Mouse (Mus musculus): Measurements from ENCODE around the gene Mettl23. TPM values are rescaled to one million over a fixed set of nuclear protein-coding genes. Genes with fewer than 3 reads are reported as not detected.

Mettl23 gene
- 70.0 and 73.9 TPM in 2 replicates for polyA plus RNA-seq (2014; fragmentation: Nextera tagmentation; extraction: Ambion mirVana)

GRCm38 (mm10) chr11:116843261-116844233, at the start of gene Mettl23, which contains the start of gene Jmjd6:
TSS of gene Mettl23 (plus strand) at chr11:116843278.
TSS of gene Jmjd6 (minus strand) at chr11:116843449.
- peak within 1 kb of the TSS; percentile 87 for H3K9ac ChIP-seq
- peak; percentile 95 for DNase-seq (ENCODE audit: low spot score)
- peak within 1 kb of the TSS; percentile 90 for H3K4me2 ChIP-seq (replicated peaks)
- peaks cover 35% of the 10 kb centered on the region for H3K4me1 ChIP-seq (replicated peaks; ENCODE audit: control insufficient read depth, insufficient read depth, low read length)
- ATAC-seq (ENCODE audit: low FRiP score): peak; percentile 97
- H3K9me3 ChIP-seq (ENCODE audit: control insufficient read depth, low read length): no peaks in the 10 kb centered on the region
- H3K27me3 ChIP-seq (ENCODE audit: control insufficient read depth, insufficient read depth, low read length): no peaks in the 10 kb centered on the region
- WGBS: under 1% methylated on average over 70 of the region's 72 CpGs
- peak within 1 kb of the TSS; percentile 98 for H3K27ac ChIP-seq
- peaks cover 44% of the 10 kb centered on the region for H3K36me3 ChIP-seq (replicated peaks; ENCODE audit: control insufficient read depth, insufficient read depth)
- peak within 1 kb of the TSS; percentile 80 for H3K4me3 ChIP-seq (replicated peaks; ENCODE audit: low read length)

- H3K9me3 ChIP-seq (ENCODE audit: control insufficient read depth, low read length): no peaks in the 10 kb centered on the region
- WGBS: 88% methylated on average over 5 of the region's 5 CpGs
- H3K4me1 ChIP-seq (replicated peaks; ENCODE audit: control insufficient read depth, insufficient read depth, low read length): no peaks in the 10 kb centered on the region
- H3K9ac ChIP-seq: no peak overlapping the region
- 0 out of 2 replicates have a peak, but pooled peaks cover 6% of the 10 kb centered on the region for H3K36me3 ChIP-seq (replicated peaks; ENCODE audit: control insufficient read depth, insufficient read depth)
- no peak overlapping the region for H3K27ac ChIP-seq
- H3K4me3 ChIP-seq (replicated peaks; ENCODE audit: low read length): no peak overlapping the region
- H3K27me3 ChIP-seq (ENCODE audit: control insufficient read depth, insufficient read depth, low read length): no peaks in the 10 kb centered on the region
- ATAC-seq (ENCODE audit: low FRiP score) (no peak), DNase-seq (ENCODE audit: low spot score) (no peak)
- H3K4me2 ChIP-seq (replicated peaks): no peak overlapping the region
Measured at GRCm38 (mm10) chr11:116799364-116799763, 43.7 kb upstream of the Mettl23 start.

DNA sequence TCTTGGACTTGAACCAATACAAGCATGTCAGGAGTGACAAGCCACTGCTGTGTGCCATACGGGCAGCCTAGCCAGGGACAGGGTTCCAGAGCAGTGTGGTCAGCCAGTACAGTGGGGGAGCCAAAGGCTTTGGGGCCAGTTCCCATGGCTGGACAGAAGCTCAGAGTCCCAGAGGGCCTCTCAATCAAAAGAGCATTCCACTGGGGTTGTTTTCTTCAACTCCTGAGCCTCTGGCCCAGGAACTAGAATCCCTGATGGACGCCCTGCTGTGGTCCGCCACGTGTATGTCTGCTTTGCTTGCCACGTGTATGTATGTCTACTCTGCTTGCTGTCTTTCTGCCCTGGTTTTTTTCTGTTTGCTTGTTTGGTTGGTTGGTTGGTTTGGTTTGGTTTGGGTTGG, 42.0 kb upstream of the Mettl23 start:
- DNase-seq (ENCODE audit: low spot score): no peak
- H3K27me3 ChIP-seq (ENCODE audit: control insufficient read depth, insufficient read depth, low read length): no peaks in the 10 kb centered on the region
- H3K4me1 ChIP-seq (replicated peaks; ENCODE audit: control insufficient read depth, insufficient read depth, low read length): no peaks in the 10 kb centered on the region
- no peak overlapping the region for H3K27ac ChIP-seq
- 0 out of 2 replicates have a peak, but pooled peaks cover 7% of the 10 kb centered on the region for H3K36me3 ChIP-seq (replicated peaks; ENCODE audit: control insufficient read depth, insufficient read depth)
- ATAC-seq (ENCODE audit: low FRiP score): no peak
- 79% methylated on average over 5 of the region's 5 CpGs for WGBS
- no peaks in the 10 kb centered on the region for H3K9me3 ChIP-seq (ENCODE audit: control insufficient read depth, low read length)
- no peak overlapping the region for H3K4me2 ChIP-seq (replicated peaks)
- H3K9ac ChIP-seq: no peak overlapping the region
- no peak overlapping the region for H3K4me3 ChIP-seq (replicated peaks; ENCODE audit: low read length)

GRCm38 (mm10) chr11:116802709-116803108, 40.4 kb upstream of the Mettl23 start:
- Histone ChIP-seq H3K27me3 (ENCODE audit: control insufficient read depth, insufficient read depth, low read length) (no peaks in the 10 kb centered on the region), H3K27ac (no peak overlapping the region), H3K4me1 (replicated peaks; ENCODE audit: control insufficient read depth, insufficient read depth, low read length) (no peaks in the 10 kb centered on the region), H3K9me3 (ENCODE audit: control insufficient read depth, low read length) (no peaks in the 10 kb centered on the region), H3K4me3 (replicated peaks; ENCODE audit: low read length) (no peak overlapping the region), H3K36me3 (replicated peaks; ENCODE audit: control insufficient read depth, insufficient read depth) (0 out of 2 replicates have a peak, but pooled peaks cover 7% of the 10 kb centered on the region), H3K9ac (no peak overlapping the region), H3K4me2 (replicated peaks) (no peak overlapping the region)
- DNase-seq (ENCODE audit: low spot score): no peak
- 84% methylated on average over 5 of the region's 5 CpGs for WGBS
- no peak for ATAC-seq (ENCODE audit: low FRiP score)

- no peak overlapping the region; the same call in 1 of the 2 replicates for H3K27ac ChIP-seq
- H3K9me3 ChIP-seq (ENCODE audit: control insufficient read depth, low read length): no peaks in the 10 kb centered on the region
- H3K4me2 ChIP-seq (replicated peaks): no peak overlapping the region
- H3K4me3 ChIP-seq (replicated peaks; ENCODE audit: low read length): no peak overlapping the region
- ATAC-seq (ENCODE audit: low FRiP score) (no peak), DNase-seq (ENCODE audit: low spot score) (no peak)
- peaks cover 30% of the 10 kb centered on the region for H3K4me1 ChIP-seq (replicated peaks; ENCODE audit: control insufficient read depth, insufficient read depth, low read length)
- no peak overlapping the region for H3K9ac ChIP-seq
- H3K27me3 ChIP-seq (ENCODE audit: control insufficient read depth, insufficient read depth, low read length): no peaks in the 10 kb centered on the region
- H3K36me3 ChIP-seq (replicated peaks; ENCODE audit: control insufficient read depth, insufficient read depth): 0 out of 2 replicates have a peak, but pooled peaks cover 7% of the 10 kb centered on the region
- WGBS: 79% methylated on average over 15 of the region's 15 CpGs
Measured at GRCm38 (mm10) chr11:116806136-116807071, 36.7 kb upstream of the Mettl23 start.

DNA sequence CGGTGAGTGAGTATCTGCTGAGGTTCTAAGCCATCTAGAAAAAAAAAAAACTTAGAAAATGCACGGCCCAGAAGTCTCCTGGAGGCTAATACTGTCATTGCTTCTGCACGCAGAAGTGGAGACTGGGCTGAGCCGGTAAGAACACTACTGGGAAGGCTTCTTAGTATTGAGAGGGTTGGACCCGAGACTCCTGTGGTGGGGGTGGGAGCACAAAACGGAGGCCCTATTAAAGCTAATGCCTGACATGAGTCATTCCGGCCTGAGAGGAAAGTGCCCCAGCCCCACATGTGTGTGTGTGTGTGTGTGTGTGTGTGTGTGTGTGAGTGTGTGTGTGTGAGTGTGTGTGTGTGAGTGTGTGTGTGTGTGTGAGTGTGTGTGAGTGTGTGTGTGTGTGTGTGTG, 36.0 kb upstream of the Mettl23 start:
- 69% methylated on average over 7 of the region's 7 CpGs for WGBS
- Histone ChIP-seq H3K4me3 (replicated peaks; ENCODE audit: low read length) (no peak overlapping the region), H3K27me3 (ENCODE audit: control insufficient read depth, insufficient read depth, low read length) (no peaks in the 10 kb centered on the region), H3K4me2 (replicated peaks) (no peak overlapping the region), H3K27ac (no peak overlapping the region), H3K9me3 (ENCODE audit: control insufficient read depth, low read length) (no peaks in the 10 kb centered on the region), H3K4me1 (replicated peaks; ENCODE audit: control insufficient read depth, insufficient read depth, low read length) (peaks cover 34% of the 10 kb centered on the region), H3K9ac (no peak overlapping the region), H3K36me3 (replicated peaks; ENCODE audit: control insufficient read depth, insufficient read depth) (0 out of 2 replicates have a peak, but pooled peaks cover 7% of the 10 kb centered on the region)
- no peak for DNase-seq (ENCODE audit: low spot score)
- no peak for ATAC-seq (ENCODE audit: low FRiP score)

DNA sequence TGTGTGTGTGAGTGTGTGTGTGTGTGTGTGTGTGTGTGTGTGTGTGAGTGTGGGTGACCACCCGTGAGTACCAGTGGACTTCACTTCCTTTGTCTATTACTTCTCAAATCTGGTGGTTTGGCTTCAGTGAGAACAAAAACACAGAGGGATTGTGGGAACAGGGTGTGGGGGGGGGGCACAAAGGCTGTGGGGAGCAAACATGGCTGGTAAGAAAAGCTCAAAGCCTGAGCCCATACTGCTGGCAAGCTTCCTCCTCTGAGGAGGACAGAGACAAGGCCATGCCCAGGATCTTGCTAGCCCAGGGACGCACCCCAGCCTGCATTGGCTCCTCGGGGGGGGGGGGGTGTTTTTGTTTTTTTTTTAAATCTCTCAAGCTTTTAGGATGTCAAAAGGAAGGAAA, 35.6 kb upstream of the Mettl23 start:
- DNase-seq (ENCODE audit: low spot score) (no peak), ATAC-seq (ENCODE audit: low FRiP score) (no peak)
- Histone ChIP-seq H3K36me3 (replicated peaks; ENCODE audit: control insufficient read depth, insufficient read depth) (0 out of 2 replicates have a peak, but pooled peaks cover 7% of the 10 kb centered on the region), H3K27me3 (ENCODE audit: control insufficient read depth, insufficient read depth, low read length) (no peaks in the 10 kb centered on the region), H3K27ac (peak overlapping the region; percentile 32; the same call in 1 of the 2 replicates), H3K4me1 (replicated peaks; ENCODE audit: control insufficient read depth, insufficient read depth, low read length) (peaks cover 37% of the 10 kb centered on the region), H3K4me2 (replicated peaks) (no peak overlapping the region), H3K9ac (no peak overlapping the region), H3K9me3 (ENCODE audit: control insufficient read depth, low read length) (no peaks in the 10 kb centered on the region), H3K4me3 (replicated peaks; ENCODE audit: low read length) (no peak overlapping the region)
- WGBS: 81% methylated on average over 3 of the region's 3 CpGs

DNA sequence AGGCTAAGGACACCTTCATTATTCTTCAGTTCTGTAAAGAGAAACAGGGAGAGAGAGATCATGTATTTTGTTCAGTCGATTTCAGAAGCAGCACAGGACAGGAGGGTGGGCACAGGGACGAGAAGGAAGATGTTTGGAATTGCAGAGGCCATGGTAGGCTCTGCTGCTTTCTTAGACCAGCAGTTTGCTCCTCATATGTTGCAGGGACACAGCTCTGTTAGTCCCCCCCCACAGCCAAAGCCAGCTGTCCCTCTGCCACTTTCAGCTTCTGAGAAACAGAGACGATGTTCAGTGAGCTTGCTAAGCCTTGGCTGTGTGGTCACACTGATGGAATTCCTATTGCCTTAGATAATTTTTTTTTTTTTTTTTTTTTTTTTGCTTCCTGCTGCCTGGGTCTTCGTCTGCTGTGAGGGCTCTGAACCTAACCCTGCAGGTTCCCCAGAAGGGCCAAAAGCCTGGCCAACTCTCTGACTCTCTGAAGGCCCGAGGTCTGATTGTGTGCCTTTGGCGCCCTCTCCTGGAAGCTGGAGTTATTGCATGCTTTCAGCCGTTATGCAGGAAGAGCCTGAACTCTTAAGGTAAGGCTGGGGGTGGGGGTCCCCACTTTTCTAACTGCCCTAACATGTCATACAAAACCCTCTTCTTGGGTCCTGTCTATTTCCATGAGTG, 35.0 kb upstream of the Mettl23 start:
- H3K27me3 ChIP-seq (ENCODE audit: control insufficient read depth, insufficient read depth, low read length): no peaks in the 10 kb centered on the region
- no peak overlapping the region for H3K9ac ChIP-seq
- H3K4me3 ChIP-seq (replicated peaks; ENCODE audit: low read length): no peak overlapping the region
- H3K4me2 ChIP-seq (replicated peaks): no peak overlapping the region
- peak; percentile 95 for DNase-seq (ENCODE audit: low spot score)
- 28% methylated on average over 7 of the region's 7 CpGs for WGBS
- H3K4me1 ChIP-seq (replicated peaks; ENCODE audit: control insufficient read depth, insufficient read depth, low read length): peaks cover 42% of the 10 kb centered on the region
- peak overlapping the region; percentile 32; the same call in 1 of the 2 replicates for H3K27ac ChIP-seq
- no peak for ATAC-seq (ENCODE audit: low FRiP score)
- H3K9me3 ChIP-seq (ENCODE audit: control insufficient read depth, low read length): no peaks in the 10 kb centered on the region
- 0 out of 2 replicates have a peak, but pooled peaks cover 7% of the 10 kb centered on the region for H3K36me3 ChIP-seq (replicated peaks; ENCODE audit: control insufficient read depth, insufficient read depth)
